Mouse (Mus musculus) lung, adult 2 months (tissue): ENCODE data around the gene Pitpnm2. TPM values are rescaled to one million over a fixed set of nuclear protein-coding genes. Genes with fewer than 3 reads are reported as not detected.
A peak's percentile ranks its signal among the peaks of the same experiment; 100 is the strongest.

ENCODE experiments used
- DNase-seq: peaks from one replicate; pipeline ENCODE4 v3.0.0; 2022
- H3K4me1 ChIP-seq: fragments of 200-500 bp; 2 replicates; pipeline ENCODE4 v1.6.1; 2011; ENCODE audit warnings: low read length; ENCODE audit not compliant: control insufficient read depth, insufficient read depth
- H3K4me3 ChIP-seq: fragments of 200-500 bp; replicated peaks from 2 replicates; pipeline ENCODE3; 2011; ENCODE audit warnings: low read depth, mild to moderate bottlenecking, control low read depth, low read length; ENCODE audit errors: extremely low read depth
- CTCF ChIP-seq: fragments of 200-500 bp; IDR thresholded peaks from 2 replicates; pipeline ENCODE4 v1.5.1; 2011; ENCODE audit warnings: mild to moderate bottlenecking, low read length, control low read depth; ENCODE audit not compliant: insufficient read depth
- POLR2A ChIP-seq: fragments of 200-500 bp; IDR thresholded peaks from 2 replicates; pipeline ENCODE4 v1.6.1; 2011; ENCODE audit warnings: low read depth, mild to moderate bottlenecking, control low read depth, low read length, borderline replicate concordance; ENCODE audit errors: extremely low read depth
- WGBS: fragments of 180-500 bp; shearing (Covaris S2); methylation state at CpG from one replicate; pipeline ENCODE4 v1.1.7; 2018; 5-methylcytosine and 5-hydroxymethylcytosine counted together
- polyA plus RNA-seq: library from polyadenylated mRNA; depleted of rRNA; stranded (reverse); fragments of >200 nt; gene quantifications from 2 replicates; pipeline ENCODE4 v1.2.3, GENCODE M21; 2012

The Pitpnm2 gene
- polyA plus RNA-seq, 1 experiment: 122 TPM

DNA sequence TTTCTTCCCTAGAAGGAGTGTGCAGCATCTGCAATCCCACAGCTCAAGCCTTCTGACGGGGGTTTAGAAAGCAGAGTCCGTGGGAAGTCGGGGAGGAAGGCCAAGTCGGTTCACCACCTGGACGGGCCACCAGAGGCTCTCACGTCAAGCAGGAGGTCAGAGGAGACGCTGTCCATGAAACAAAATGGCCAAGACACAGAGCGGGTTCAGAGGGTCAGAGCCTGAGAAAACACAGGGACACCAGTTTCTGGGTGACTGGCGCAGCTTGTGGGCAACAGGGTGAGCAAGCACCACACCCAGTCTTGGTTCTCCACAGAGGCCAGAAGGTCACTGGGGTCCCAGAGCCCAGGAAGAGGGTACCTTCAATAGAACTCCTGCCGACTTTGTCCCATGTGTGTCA lies 33.9 kb downstream of the Pitpnm2 start:
- DNase-seq: no peak
- no peak for TF ChIP-seq POLR2A
- no peak for TF ChIP-seq CTCF
- peaks cover 59% of the 10 kb centered on the region for H3K4me1 ChIP-seq
- WGBS: 75% methylated on average over 10 of the region's 10 CpGs
- H3K4me3 ChIP-seq: no peak overlapping the region

DNA sequence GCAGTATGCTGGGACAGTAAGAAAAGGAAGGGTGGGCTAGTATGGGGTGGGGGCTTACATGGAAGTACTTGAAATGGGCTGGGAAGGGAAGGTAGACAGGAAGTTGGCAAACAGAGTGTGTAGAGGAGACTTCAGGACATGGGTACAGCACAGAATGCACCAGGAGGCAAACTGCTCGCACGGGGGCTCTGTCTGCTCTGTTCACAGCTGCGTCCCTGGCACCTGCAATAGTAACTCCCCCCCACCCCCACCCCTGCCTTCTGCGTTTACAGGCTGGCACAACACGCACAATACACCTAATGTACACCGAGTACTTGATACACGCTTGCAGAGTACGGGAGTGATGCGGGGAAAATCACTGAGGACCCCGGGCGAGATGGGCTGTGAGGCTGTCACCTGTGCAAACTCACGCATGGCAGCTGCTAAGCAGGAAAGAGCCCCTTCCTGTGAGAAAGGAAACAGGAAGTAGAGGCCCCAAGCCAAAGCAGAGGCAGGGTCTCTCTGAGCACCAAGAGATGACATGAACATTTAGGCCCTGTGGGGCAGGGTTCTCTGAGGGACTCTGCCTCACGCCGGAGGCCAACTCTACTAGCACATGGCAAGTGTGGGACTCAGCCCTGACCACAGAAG lies 34.9 kb downstream of the Pitpnm2 start:
- DNase-seq: no peak

GRCm38 (mm10) chr5:124213588-124214469 lies 35.7 kb downstream of the Pitpnm2 start:
- DNase-seq: peak; percentile 46
- TF ChIP-seq CTCF (no peak), POLR2A (peak; percentile 54; the same call in 1 of the 2 replicates)
- H3K4me3 ChIP-seq: no peak overlapping the region
- 44% methylated on average over 13 of the region's 13 CpGs for WGBS
- peaks cover 54% of the 10 kb centered on the region for H3K4me1 ChIP-seq

More for the DNA sequence above, 34.9 kb downstream of the Pitpnm2 start:
- no peak overlapping the region for H3K4me3 ChIP-seq
- peaks cover 60% of the 10 kb centered on the region for H3K4me1 ChIP-seq
- 54% methylated on average over 14 of the region's 14 CpGs for WGBS
- no peak for TF ChIP-seq POLR2A
- no peak for TF ChIP-seq CTCF

GRCm38 (mm10) chr5:124211669-124212068 lies 37.9 kb downstream of the Pitpnm2 start:
- Histone ChIP-seq H3K4me1 (peaks cover 52% of the 10 kb centered on the region), H3K4me3 (no peak overlapping the region)
- TF ChIP-seq POLR2A (no peak), CTCF (no peak)
- WGBS: 70% methylated on average over 2 of the region's 2 CpGs
- no peak for DNase-seq

DNA sequence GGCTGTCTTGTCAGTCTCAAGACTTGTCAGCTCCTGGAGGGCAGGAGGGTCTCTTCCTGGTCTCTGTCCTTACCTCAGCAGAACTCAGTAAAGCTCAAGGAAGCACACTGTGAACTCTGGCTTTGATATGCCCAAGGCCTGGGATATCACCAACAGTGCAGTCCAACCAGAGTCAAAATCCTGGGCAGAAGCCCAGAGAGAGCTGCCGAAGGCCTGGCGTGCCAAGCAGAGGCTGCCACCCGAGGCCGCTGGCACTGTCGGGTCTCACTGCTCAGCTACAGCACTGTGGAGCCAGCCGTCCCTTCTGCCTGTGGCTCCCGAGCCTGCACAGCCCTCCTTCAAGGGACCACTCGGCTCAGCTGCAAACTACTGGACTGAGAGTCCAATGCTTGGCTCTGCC lies 38.3 kb downstream of the Pitpnm2 start:
- peaks cover 54% of the 10 kb centered on the region for H3K4me1 ChIP-seq
- WGBS: 42% methylated on average over 8 of the region's 8 CpGs
- DNase-seq: no peak
- H3K4me3 ChIP-seq: no peak overlapping the region
- no peak for TF ChIP-seq CTCF
- no peak for TF ChIP-seq POLR2A

GRCm38 (mm10) chr5:124210281-124211016 lies 39.1 kb downstream of the Pitpnm2 start:
- Histone ChIP-seq H3K4me1 (peaks cover 56% of the 10 kb centered on the region), H3K4me3 (no peak overlapping the region)
- no peak for DNase-seq
- TF ChIP-seq CTCF: no peak
- TF ChIP-seq POLR2A: no peak
- WGBS: 66% methylated on average over 18 of the region's 18 CpGs

GRCm38 (mm10) chr5:124209850-124210249 lies 39.7 kb downstream of the Pitpnm2 start:
- TF ChIP-seq POLR2A: no peak
- no peak for TF ChIP-seq CTCF
- H3K4me1 ChIP-seq: peaks cover 54% of the 10 kb centered on the region
- no peak overlapping the region for H3K4me3 ChIP-seq
- WGBS: 50% methylated on average over 6 of the region's 6 CpGs
- no peak for DNase-seq

DNA sequence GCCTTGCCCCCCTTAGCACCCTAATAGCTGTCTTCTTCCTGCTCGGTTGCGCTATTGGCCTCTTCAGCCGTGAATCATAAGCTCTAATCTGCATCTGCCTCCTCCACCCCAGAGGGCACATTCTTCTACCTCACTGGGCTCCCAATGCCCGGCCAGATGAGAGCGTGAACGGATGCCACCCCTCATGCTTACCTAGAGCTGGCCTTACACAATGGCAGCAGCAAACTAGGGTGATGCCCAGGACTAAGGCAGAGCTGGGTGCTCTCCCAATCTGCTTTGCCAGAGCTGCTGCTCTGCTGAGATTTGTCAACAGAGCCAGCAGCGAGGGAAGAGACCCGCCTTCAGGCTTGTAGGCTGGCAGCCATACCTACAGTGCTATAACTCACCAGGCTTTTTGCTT lies 41.5 kb downstream of the Pitpnm2 start:
- Histone ChIP-seq H3K4me1 (peaks cover 50% of the 10 kb centered on the region), H3K4me3 (no peak overlapping the region)
- 51% methylated on average over 8 of the region's 8 CpGs for WGBS
- TF ChIP-seq CTCF: no peak
- no peak for TF ChIP-seq POLR2A
- no peak for DNase-seq

DNA sequence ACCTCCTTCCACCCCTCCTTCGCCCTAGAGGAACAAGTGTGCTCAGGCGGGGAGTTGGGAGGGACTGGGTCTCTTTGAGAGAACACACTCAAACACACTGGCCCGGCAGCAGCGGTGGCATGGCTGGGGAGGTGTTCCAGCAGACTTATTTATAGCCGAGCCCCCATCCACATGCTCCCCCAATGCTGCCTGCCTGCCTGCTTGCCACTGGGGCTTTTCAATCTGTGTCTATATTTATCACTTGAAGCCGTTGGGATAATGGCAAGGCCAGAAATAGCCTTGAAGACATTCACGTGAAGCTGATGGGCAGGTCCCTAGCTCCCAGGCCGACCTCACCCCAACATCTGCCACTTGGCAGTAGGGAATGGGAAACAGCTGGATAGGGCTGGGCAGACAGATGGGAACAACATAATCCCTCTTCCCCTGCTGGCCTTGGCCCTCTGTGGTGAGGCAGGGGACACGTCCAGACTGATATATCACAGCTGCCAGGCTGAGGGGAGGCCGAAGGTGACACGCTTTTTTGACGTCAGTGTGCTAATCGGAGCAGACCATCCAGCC lies 43.0 kb downstream of the Pitpnm2 start:
- Histone ChIP-seq H3K4me3 (no peak overlapping the region), H3K4me1 (peaks cover 49% of the 10 kb centered on the region)
- no peak for DNase-seq
- TF ChIP-seq CTCF: no peak
- no peak for TF ChIP-seq POLR2A
- 37% methylated on average over 13 of the region's 13 CpGs for WGBS
